Mouse (Mus musculus): ENCODE data around the gene Plp2. TPM values are rescaled to one million over a fixed set of nuclear protein-coding genes. Genes with fewer than 3 reads are reported as not detected.

The Plp2 gene
- polyA plus RNA-seq, 1 experiment from 2014 or later, result 20.3 TPM

Other genes starting within 250 kb of the Plp2 start
- 0.08 and 0.26 TPM in 2 replicates for gene Foxp3, start 97.7 kb downstream of the Plp2 start, polyA plus RNA-seq (2015; fragmentation: Nextera tagmentation; extraction: Ambion mirVana)
- gene Ppp1r3f, start 97.1 kb downstream of the Plp2 start, polyA plus RNA-seq (2015; fragmentation: Nextera tagmentation; extraction: Ambion mirVana), result 6.0 and 7.5 TPM in 2 replicates
- gene Ccdc22, start 65.9 kb downstream of the Plp2 start, polyA plus RNA-seq (2015; fragmentation: Nextera tagmentation; extraction: Ambion mirVana), result 28.4 and 29.5 TPM in 2 replicates
- 0.24 and 0.35 TPM in 2 replicates for gene Cacna1f, start 64.3 kb downstream of the Plp2 start, polyA plus RNA-seq (2015; fragmentation: Nextera tagmentation; extraction: Ambion mirVana)
- 195 and 223 TPM in 2 replicates for gene Syp, start 32.9 kb downstream of the Plp2 start, polyA plus RNA-seq (2015; fragmentation: Nextera tagmentation; extraction: Ambion mirVana)
- 1.7 and 3.8 TPM in 2 replicates for gene Prickle3, start 14.1 kb downstream of the Plp2 start, polyA plus RNA-seq (2015; fragmentation: Nextera tagmentation; extraction: Ambion mirVana)
- gene Magix, start 9.9 kb upstream of the Plp2 start, polyA plus RNA-seq (2015; fragmentation: Nextera tagmentation; extraction: Ambion mirVana), result 0.13 TPM in 1 of 2 replicates, not detected in the other
- gene Gpkow, start 25.7 kb upstream of the Plp2 start, polyA plus RNA-seq (2015; fragmentation: Nextera tagmentation; extraction: Ambion mirVana), result 46.0 and 46.5 TPM in 2 replicates
- gene Wdr45, start 42.9 kb upstream of the Plp2 start, polyA plus RNA-seq (2015; fragmentation: Nextera tagmentation; extraction: Ambion mirVana), result 34.6 and 34.9 TPM in 2 replicates
- 1.4 TPM in 1 of 2 replicates, not detected in the other for gene Gm45208, start 50.9 kb upstream of the Plp2 start, polyA plus RNA-seq (2015; fragmentation: Nextera tagmentation; extraction: Ambion mirVana)
- gene Praf2, start 57.0 kb upstream of the Plp2 start, polyA plus RNA-seq (2015; fragmentation: Nextera tagmentation; extraction: Ambion mirVana), result 128 and 132 TPM in 2 replicates
- 50.8 and 56.3 TPM in 2 replicates for gene Ccdc120, start 79.5 kb upstream of the Plp2 start, polyA plus RNA-seq (2015; fragmentation: Nextera tagmentation; extraction: Ambion mirVana)
- 24.7 and 25.2 TPM in 2 replicates for gene Tfe3, start 91.2 kb upstream of the Plp2 start, polyA plus RNA-seq (2015; fragmentation: Nextera tagmentation; extraction: Ambion mirVana)
- gene Gripap1, start 118.4 kb upstream of the Plp2 start, polyA plus RNA-seq (2015; fragmentation: Nextera tagmentation; extraction: Ambion mirVana), result 63.0 and 67.4 TPM in 2 replicates
- 5.7 and 6.5 TPM in 2 replicates for gene Kcnd1, start 150.9 kb upstream of the Plp2 start, polyA plus RNA-seq (2015; fragmentation: Nextera tagmentation; extraction: Ambion mirVana)
- 40.0 and 40.4 TPM in 2 replicates for gene Otud5, start 170.0 kb upstream of the Plp2 start, polyA plus RNA-seq (2015; fragmentation: Nextera tagmentation; extraction: Ambion mirVana)
- 21.0 and 26.8 TPM in 2 replicates for gene Pim2, start 206.9 kb upstream of the Plp2 start, polyA plus RNA-seq (2015; fragmentation: Nextera tagmentation; extraction: Ambion mirVana)
- 46.9 and 47.3 TPM in 2 replicates for gene Slc35a2, start 212.6 kb upstream of the Plp2 start, polyA plus RNA-seq (2015; fragmentation: Nextera tagmentation; extraction: Ambion mirVana)
- gene Pqbp1, start 227.9 kb upstream of the Plp2 start, polyA plus RNA-seq (2015; fragmentation: Nextera tagmentation; extraction: Ambion mirVana), result 194 and 201 TPM in 2 replicates
- gene Timm17b, start 228.0 kb upstream of the Plp2 start, polyA plus RNA-seq (2015; fragmentation: Nextera tagmentation; extraction: Ambion mirVana), result 152 TPM in 2 replicates
- gene Gm10491, start 236.4 kb upstream of the Plp2 start, polyA plus RNA-seq (2015; fragmentation: Nextera tagmentation; extraction: Ambion mirVana), result not detected in 2 replicates
- not detected in 2 replicates for gene Gm10490, start 238.2 kb upstream of the Plp2 start, polyA plus RNA-seq (2015; fragmentation: Nextera tagmentation; extraction: Ambion mirVana)
- 292 and 368 TPM in 2 replicates for gene Pcsk1n, start 248.4 kb upstream of the Plp2 start, polyA plus RNA-seq (2015; fragmentation: Nextera tagmentation; extraction: Ambion mirVana)

Data from neural tube, embryonic 15.5 days (tissue).